Mouse (Mus musculus) gastrocnemius, postnatal 36 days (tissue): ENCODE measurements around the gene Stag3. TPM values are rescaled to one million over a fixed set of nuclear protein-coding genes. Genes with fewer than 3 reads are reported as not detected.

Source experiments
- total RNA-seq, 2 experiments: library from RNA; stranded (reverse); gene quantifications; 2 replicates each; pipeline ENCODE4 v1.2.3; 2021

The Stag3 gene
- total RNA-seq, 2 experiments from 2014 or later: not detected

Other genes starting within 250 kb of the Stag3 start
- not detected for gene Smok3c, start 227.0 kb upstream of the Stag3 start, total RNA-seq
- 10 to 100 TPM in 1 of 2 experiments, 1 to 10 TPM in 1; 7.0 to 10.2 TPM for gene Zkscan1, start 195.2 kb upstream of the Stag3 start, total RNA-seq
- 10 to 100 TPM; 10.1 to 12.8 TPM for gene Zscan21, start 163.3 kb upstream of the Stag3 start, total RNA-seq
- gene Zfp113, start 124.5 kb upstream of the Stag3 start, total RNA-seq: 1 to 10 TPM; 2.5 to 5.4 TPM
- 10 to 100 TPM; 92.5 to 95.9 TPM for gene Cops6, start 119.2 kb upstream of the Stag3 start, total RNA-seq
- 1 to 10 TPM; 6.9 to 8.3 TPM for gene Ap4m1, start 108.2 kb upstream of the Stag3 start, total RNA-seq
- gene Mcm7, start 107.8 kb upstream of the Stag3 start, total RNA-seq: 1 to 10 TPM; 7.6 to 8.7 TPM
- 10 to 100 TPM; 27.2 to 29.1 TPM for gene Taf6, start 92.8 kb upstream of the Stag3 start, total RNA-seq
- 1 to 10 TPM; 3.7 to 3.8 TPM for gene Cnpy4, start 92.8 kb upstream of the Stag3 start, total RNA-seq
- 1 to 10 TPM; 1.4 to 1.6 TPM for gene Mblac1, start 85.9 kb upstream of the Stag3 start, total RNA-seq
- under 1 TPM; 0.10 to 0.35 TPM for gene Nxpe5, start 54.3 kb upstream of the Stag3 start, total RNA-seq
- gene Lamtor4, start 24.8 kb upstream of the Stag3 start, total RNA-seq: 10 to 100 TPM; 45.2 to 49.9 TPM
- gene BC037034, start 16.2 kb upstream of the Stag3 start, total RNA-seq: 1 to 10 TPM; 2.2 to 3.3 TPM
- gene Gal3st4, start 7.4 kb upstream of the Stag3 start, total RNA-seq: under 1 TPM; 0.12 to 0.18 TPM
- gene Gm43720, start 282 bp upstream of the Stag3 start, total RNA-seq: not detected
- gene Gpc2, start 235 bp upstream of the Stag3 start, total RNA-seq: not detected
- gene Pvrig, start 61.7 kb downstream of the Stag3 start, total RNA-seq: not detected
- gene Zfp157, start 161.2 kb downstream of the Stag3 start, total RNA-seq: 1 to 10 TPM; 2.0 to 2.1 TPM